Mouse (Mus musculus): ENCODE measurements around the gene Egf.

The Egf gene

DNA sequence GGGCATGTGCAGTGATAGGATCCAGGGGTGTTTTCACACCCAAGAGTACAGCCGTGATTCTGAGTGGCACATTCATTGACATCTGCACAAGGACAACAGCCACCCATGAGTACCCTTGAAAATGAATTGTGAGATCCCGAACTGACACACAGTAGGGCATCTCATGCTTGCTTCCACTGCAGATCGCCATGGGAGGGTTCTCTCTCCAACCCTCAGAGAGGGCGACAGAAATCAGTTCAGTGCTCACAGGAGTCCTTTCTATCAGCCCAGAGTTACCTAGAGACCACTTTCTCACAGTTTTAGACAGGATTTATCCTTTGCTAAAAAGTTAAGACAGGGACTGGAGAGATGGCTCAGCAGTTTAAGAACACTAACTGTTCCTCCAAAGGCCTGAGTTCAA is 31.8 kb downstream of the Egf start:
- DNase-seq (ENCODE audit: low read depth, low spot score), result no peak

DNA sequence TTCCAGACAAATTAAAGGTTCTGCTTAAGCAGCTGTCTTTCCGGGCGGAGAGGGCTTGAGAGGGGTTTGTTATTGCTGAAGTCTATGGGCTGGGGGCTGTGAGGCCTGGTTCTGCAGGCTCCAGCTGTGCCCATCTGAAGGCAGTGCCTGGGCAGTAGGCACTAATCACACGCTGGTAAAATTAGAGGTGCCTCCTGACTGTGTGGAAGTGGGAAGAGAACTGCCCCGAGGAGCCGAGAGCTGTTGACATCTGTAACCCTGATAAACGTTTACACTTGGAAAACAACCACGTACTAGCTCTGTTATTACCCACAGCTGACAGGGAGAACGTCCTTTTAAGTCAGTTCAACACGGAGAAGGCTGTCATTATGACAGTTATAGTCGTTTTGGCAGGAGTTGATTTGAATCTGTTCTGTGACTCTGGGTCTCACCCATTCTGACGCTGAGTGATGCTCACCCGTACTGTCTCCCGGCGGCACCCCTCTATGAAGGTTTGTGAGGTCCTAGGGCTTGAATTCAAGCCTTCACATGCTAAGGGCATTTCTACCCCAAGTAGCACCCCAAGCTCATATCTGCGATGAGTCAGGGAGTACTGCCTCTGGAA is 40.5 kb downstream of the Egf start:
- DNase-seq (ENCODE audit: low read depth, low spot score), result no peak

- DNase-seq (ENCODE audit: low read depth, low spot score), result peak; percentile 64
Observed at GRCm38 (mm10) chr3:129708157-129708556, 47.0 kb downstream of the Egf start.

GRCm38 (mm10) chr3:129698882-129699281 is 56.2 kb downstream of the Egf start:
- DNase-seq (ENCODE audit: low read depth, low spot score), result no peak

- no peak for DNase-seq (ENCODE audit: low read depth, low spot score)
Observed at GRCm38 (mm10) chr3:129698365-129698764, 56.8 kb downstream of the Egf start.

GRCm38 (mm10) chr3:129697691-129698090 is 57.4 kb downstream of the Egf start:
- no peak for DNase-seq (ENCODE audit: low read depth, low spot score)

DNA sequence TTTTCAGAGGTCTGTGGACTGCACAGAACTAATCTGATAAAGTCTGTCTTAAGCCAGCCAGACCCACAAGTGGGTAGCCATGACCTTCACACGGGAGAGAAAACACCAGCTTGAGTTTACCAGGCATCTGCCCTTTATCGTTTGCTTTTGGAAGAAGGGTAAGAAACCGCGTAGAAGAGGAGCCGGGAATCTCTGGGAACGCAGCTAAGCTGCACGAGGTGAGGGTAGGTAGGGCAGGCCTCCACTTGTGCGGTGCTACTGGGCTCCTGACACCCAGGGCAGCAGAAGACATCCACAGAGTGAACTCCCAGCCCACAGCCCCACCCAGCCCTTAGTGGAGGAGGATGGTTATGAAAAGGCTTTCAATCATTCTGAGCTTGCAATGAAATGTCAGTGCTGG is 59.2 kb downstream of the Egf start:
- DNase-seq (ENCODE audit: low read depth, low spot score), result no peak

DNA sequence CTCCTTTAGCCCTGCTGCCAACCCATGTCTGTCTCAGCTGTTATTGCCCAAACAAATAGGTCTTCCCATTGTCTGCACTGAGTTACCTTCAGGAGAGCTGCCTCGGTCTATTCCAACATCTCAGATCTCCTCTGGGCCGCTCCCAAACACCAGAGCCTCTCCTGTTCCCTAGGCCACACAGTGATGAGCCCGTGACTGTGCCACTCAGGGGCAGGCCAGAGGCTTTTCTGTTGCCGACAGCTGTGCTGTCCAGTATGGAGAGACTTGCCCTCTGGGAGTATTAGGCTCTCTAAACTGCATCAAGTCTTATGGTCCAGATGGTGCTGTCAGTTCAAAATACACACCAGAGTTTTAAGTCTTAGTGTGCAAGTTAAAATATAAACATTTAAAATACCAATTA is 61.5 kb downstream of the Egf start:
- no peak for DNase-seq (ENCODE audit: low read depth, low spot score)

GRCm38 (mm10) chr3:129692816-129693215 is 62.3 kb downstream of the Egf start:
- no peak for DNase-seq (ENCODE audit: low read depth, low spot score)

DNA sequence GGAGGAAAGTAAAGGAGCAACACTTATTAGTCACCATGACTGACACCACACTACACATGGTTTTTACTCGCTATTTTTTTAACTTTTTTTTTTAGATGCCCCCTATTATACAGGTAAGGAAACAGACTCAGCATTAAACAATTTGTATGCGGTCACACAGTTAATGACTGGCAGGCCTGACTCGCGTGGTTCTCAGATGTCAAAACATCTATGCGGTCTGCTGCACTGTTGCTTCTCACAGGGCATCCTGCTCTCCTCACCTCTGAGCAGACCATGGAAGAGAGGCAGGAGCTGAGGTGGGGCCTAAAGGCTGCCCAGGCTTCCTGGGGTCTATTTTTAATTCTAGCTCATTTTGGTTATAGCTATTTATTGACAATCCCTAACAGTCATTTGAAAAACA is 67.7 kb downstream of the Egf start:
- DNase-seq (ENCODE audit: low read depth, low spot score), result no peak

DNA sequence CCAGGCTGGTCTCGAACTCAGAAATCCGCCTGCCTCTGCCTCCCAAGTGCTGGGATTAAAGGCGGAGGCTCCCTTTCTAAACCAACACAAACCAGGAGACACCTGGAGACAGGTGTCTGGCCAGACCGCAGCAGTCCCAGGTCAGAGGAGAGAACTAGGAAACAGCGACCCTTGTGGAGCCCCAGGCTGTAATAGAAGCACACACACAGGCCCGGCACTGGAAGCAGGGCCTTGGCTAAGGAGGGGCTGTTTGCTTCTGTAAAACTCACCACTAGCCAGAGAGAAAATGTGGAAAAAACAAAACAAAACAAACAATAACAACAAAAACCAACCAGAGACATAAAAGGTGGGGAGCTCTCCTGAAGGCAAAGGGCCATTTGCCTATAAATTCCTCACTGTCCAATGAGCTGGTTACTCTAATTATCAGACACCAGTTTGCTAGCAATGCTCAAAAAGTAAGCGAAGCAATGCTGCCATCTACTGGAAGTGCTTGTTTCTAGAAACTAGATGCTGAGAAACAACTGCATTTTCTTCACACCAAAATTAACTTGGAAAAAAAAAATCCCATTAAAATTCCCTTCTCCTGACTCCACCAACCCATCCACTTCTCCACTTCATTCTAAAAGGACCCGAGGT is 68.3 kb downstream of the Egf start:
- peak; percentile 82 for DNase-seq (ENCODE audit: low read depth, low spot score)

GRCm38 (mm10) chr3:129686196-129686595 is 68.9 kb downstream of the Egf start:
- no peak for DNase-seq (ENCODE audit: low read depth, low spot score)

GRCm38 (mm10) chr3:129683060-129683679 is 71.9 kb downstream of the Egf start:
- DNase-seq (ENCODE audit: low read depth, low spot score), result peak; percentile 54

- no peak for DNase-seq (ENCODE audit: low read depth, low spot score)
Observed at GRCm38 (mm10) chr3:129682389-129682788, 72.7 kb downstream of the Egf start.

DNA sequence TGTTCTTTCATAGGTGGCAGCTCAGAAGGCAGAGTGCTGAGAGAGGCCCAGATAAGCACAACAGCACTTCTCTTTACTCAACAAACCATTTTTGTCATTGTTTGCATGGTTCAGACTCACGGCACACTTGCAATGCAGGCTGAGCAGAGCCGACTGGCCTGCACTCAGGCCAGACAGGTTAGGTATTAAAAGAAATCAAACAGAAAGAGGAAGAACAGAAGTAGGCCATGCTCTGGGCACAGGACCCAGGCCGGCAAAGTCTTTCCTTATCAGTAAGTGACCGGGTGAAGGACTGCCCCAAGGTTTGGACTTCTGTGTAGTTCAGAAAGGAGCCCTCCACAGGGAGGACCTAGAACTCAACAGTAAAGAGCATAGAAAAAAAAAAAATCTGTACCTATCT is 73.3 kb downstream of the Egf start:
- DNase-seq (ENCODE audit: low read depth, low spot score), result no peak

DNA sequence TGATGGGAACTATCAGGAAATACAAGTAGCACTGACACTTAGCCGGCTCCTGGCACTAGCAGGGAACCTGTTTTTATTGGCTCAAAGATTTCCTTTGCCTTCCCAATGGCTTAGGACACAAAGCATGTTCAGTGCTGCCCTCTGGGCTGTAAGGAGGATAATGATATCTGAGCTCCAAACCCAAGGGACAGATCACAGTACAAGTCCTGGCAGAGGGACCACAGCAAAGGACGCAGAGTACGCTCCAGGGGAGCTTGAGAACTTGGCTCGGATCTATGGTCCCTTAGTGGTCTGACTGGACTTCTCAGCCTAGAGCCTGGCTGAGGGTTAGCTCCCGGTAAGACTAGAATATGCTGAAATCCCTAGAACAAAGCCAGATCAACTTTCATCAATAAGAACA is 74.9 kb downstream of the Egf start:
- no peak for DNase-seq (ENCODE audit: low read depth, low spot score)

- no peak for DNase-seq (ENCODE audit: low read depth, low spot score)
Observed at GRCm38 (mm10) chr3:129675923-129676322, 79.2 kb downstream of the Egf start.

- no peak for DNase-seq (ENCODE audit: low read depth, low spot score)
Observed at GRCm38 (mm10) chr3:129663906-129664305, 91.2 kb downstream of the Egf start.

DNA sequence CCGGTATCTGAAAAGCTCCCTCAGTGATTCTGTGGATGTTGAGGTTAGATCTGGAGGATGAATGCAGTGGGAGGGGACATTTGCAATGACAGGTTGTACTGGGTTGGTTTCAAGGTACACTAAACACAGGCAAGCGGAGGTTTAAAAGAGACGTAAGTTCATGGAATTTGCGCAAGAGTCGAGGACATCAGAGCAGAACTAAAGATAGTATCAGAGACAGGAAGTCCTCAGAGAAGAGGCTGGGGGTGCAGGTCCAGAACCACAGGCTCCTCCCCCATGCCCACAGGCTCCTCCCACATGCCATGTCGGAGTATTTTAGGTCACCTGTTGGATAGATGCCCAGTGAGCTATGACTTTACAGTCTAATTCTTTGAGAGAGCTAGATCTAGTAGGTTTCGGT is 96.3 kb downstream of the Egf start:
- DNase-seq (ENCODE audit: low read depth, low spot score), result peak; percentile 88

GRCm38 (mm10) chr3:129657775-129658174 is 97.3 kb downstream of the Egf start:
- no peak for DNase-seq (ENCODE audit: low read depth, low spot score)

DNA sequence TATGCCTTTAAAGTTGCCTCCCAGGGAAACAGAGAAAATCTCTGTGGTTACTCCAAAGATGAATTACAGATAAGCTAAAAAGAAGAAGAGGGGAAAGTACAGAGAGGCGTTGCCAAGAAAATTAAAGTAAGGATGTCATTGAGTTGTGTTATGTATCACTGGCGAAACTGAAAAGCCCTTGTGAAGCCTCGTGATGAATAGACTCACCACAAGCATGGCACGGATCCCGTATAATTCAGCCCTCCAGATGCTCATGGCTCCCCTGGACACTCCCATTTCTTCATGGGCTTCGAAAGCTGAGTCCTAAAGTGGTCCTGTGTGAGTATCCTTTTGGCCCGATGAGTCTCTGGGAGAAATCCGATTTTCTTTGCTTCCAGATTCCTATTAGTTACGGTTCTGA is 97.9 kb downstream of the Egf start:
- no peak for DNase-seq (ENCODE audit: low read depth, low spot score)

GRCm38 (mm10) chr3:129656540-129656939 is 98.6 kb downstream of the Egf start:
- DNase-seq (ENCODE audit: low read depth, low spot score), result no peak

GRCm38 (mm10) chr3:129652476-129652875 is 102.6 kb downstream of the Egf start:
- peak; percentile 8 for DNase-seq (ENCODE audit: low read depth, low spot score)

Data from CD4-positive, CD25-positive, alpha-beta regulatory T cell, adult 2 months (primary cell).